Comparison of ENCODE assay signal across 21 mouse cellular contexts in genomic region chr15:88943896-88944551, GRCm38 (mm10). TPM values are rescaled to one million over a fixed set of nuclear protein-coding genes. Genes with fewer than 3 reads are reported as not detected.
DNase-seq lines count a peak whose midpoint lies in the region; ATAC-seq lines count a peak whose summit lies in the region.
"Had no signal": no experiment of that assay in that cellular context is flagged by ENCODE, and none has a peak within 500 bp of the region (broad histone marks: within the 10 kb centered on the region; RNA-seq: fewer than 3 reads in every experiment).

No protein-coding gene starts in this region.

- H3K4me3 ChIP-seq in heart, embryonic 15.5 days = no peak overlapping the region
- H3K4me3 ChIP-seq: embryonic facial prominence, embryonic 13.5 days; forebrain, embryonic 15.5 days; hindbrain, embryonic 10.5 days; intestine, embryonic 15.5 days; limb, embryonic 12.5 days; midbrain, embryonic 13.5 days had no signal

- intact Hi-C loops in heart, postnatal 36 days (cut with DNase I) = no loop called here

- DNase-seq in heart, postnatal 36 days = no peak
- DNase-seq in right cerebral cortex, adult 2 months (ENCODE audit: low spot score in 2 of 2) = peak; percentile 24 to 27
- no peak for DNase-seq in right cerebral cortex, postnatal 25 days
- DNase-seq in embryo, embryonic 11 days = no peak
- DNase-seq: kidney, postnatal 10 days; thymus, adult 2 months had no signal

- H3K27me3 ChIP-seq in heart, embryonic 15.5 days = no peaks in the 10 kb centered on the region
- H3K27me3 ChIP-seq: embryonic facial prominence, embryonic 13.5 days; forebrain, embryonic 15.5 days; intestine, embryonic 15.5 days; limb, embryonic 12.5 days; midbrain, embryonic 13.5 days had no signal

- peaks cover 4% of the 10 kb centered on the region; the same call in 1 of the 2 replicates for H3K4me1 ChIP-seq in heart, embryonic 15.5 days (replicated peaks)
- H3K4me1 ChIP-seq: embryonic facial prominence, embryonic 13.5 days; forebrain, embryonic 15.5 days; hindbrain, embryonic 10.5 days; intestine, embryonic 15.5 days; limb, embryonic 12.5 days; midbrain, embryonic 13.5 days had no signal

- no peaks in the 10 kb centered on the region for H3K36me3 ChIP-seq in heart, embryonic 15.5 days
- H3K36me3 ChIP-seq: embryonic facial prominence, embryonic 13.5 days; forebrain, embryonic 15.5 days; hindbrain, embryonic 10.5 days; intestine, embryonic 15.5 days; limb, embryonic 12.5 days; midbrain, embryonic 13.5 days had no signal

- H3K9me3 ChIP-seq in heart, embryonic 15.5 days (replicated peaks) = no peaks in the 10 kb centered on the region
- H3K9me3 ChIP-seq: embryonic facial prominence, embryonic 13.5 days; forebrain, embryonic 15.5 days; hindbrain, embryonic 10.5 days; intestine, embryonic 15.5 days; limb, embryonic 12.5 days; midbrain, embryonic 13.5 days had no signal

- peak overlapping the region; percentile 16; the same call in 1 of the 2 replicates for H3K27ac ChIP-seq in heart, embryonic 15.5 days
- H3K27ac ChIP-seq: embryonic facial prominence, embryonic 13.5 days; forebrain, embryonic 15.5 days; hindbrain, embryonic 10.5 days; intestine, embryonic 15.5 days; limb, embryonic 12.5 days; midbrain, embryonic 13.5 days had no signal

- no peak overlapping the region for H3K9ac ChIP-seq in heart, embryonic 15.5 days
- H3K9ac ChIP-seq: embryonic facial prominence, embryonic 13.5 days; forebrain, embryonic 15.5 days; intestine, embryonic 15.5 days; limb, embryonic 12.5 days; midbrain, embryonic 13.5 days had no signal

- 64% methylated on average over 5 of the region's 5 CpGs for WGBS in heart, embryonic 15.5 days

- ATAC-seq in heart, embryonic 15.5 days (replicated peaks; ENCODE audit: insufficient number of reproducible peaks, insufficient read depth, low FRiP score, low read depth) = no peak
- ATAC-seq in granulocyte monocyte progenitor cell, adult 5-6 weeks (replicated peaks; ENCODE audit: poor library complexity, severe bottlenecking) = peak; percentile 53
- ATAC-seq in cerebellum, adult (ENCODE audit: insufficient number of reproducible peaks, low FRiP score, low TSS enrichment) = no peak
- ATAC-seq: forebrain, embryonic 15.5 days; intestine, embryonic 15.5 days; midbrain, embryonic 13.5 days; Patski had no signal

- no peak overlapping the region for H3K4me2 ChIP-seq in heart, embryonic 15.5 days
- H3K4me2 ChIP-seq: embryonic facial prominence, embryonic 13.5 days; forebrain, embryonic 15.5 days; intestine, embryonic 15.5 days; limb, embryonic 12.5 days; midbrain, embryonic 13.5 days had no signal

RNA-seq across cellular contexts. Expression of gene Ttll8, which starts 10.2 kb away (rescaled TPM):
- polyA plus RNA-seq in heart, embryonic 15.5 days (2015; fragmentation: Nextera tagmentation; extraction: Ambion mirVana) = not detected in 2 replicates
- total RNA-seq in heart, postnatal 36 days (2021) = not detected
- not detected in 2 replicates for total RNA-seq in granulocyte monocyte progenitor cell, adult 5-6 weeks (2014; fragmentation: Nextera tagmentation)
- not detected in 2 replicates for total RNA-seq in granulocyte monocyte progenitor cell, adult 5-6 weeks (2017)
- total RNA-seq: CH12.LX; gastrocnemius, adult 8-10 months had no signal
- polyA plus RNA-seq: embryonic facial prominence, embryonic 13.5 days; forebrain, embryonic 15.5 days; intestine, embryonic 15.5 days; limb, embryonic 12.5 days; midbrain, embryonic 13.5 days; neural tube, embryonic 11.5 days had no signal

RNA-seq across cellular contexts. Expression of gene Mlc1, which starts 34.8 kb away (rescaled TPM):
- polyA plus RNA-seq in heart, embryonic 15.5 days (2015; fragmentation: Nextera tagmentation; extraction: Ambion mirVana) = not detected in 2 replicates
- not detected for total RNA-seq in heart, postnatal 36 days (2021)
- total RNA-seq in granulocyte monocyte progenitor cell, adult 5-6 weeks (2014; fragmentation: Nextera tagmentation) = not detected in 2 replicates
- not detected in 2 replicates for total RNA-seq in granulocyte monocyte progenitor cell, adult 5-6 weeks (2017)
- total RNA-seq: adrenal gland, adult 18-20 months; CH12.LX had no signal
- polyA plus RNA-seq: intestine, embryonic 15.5 days; limb, embryonic 12.5 days had no signal

RNA-seq across cellular contexts. Expression of gene Mov10l1, which starts 38.7 kb away (rescaled TPM):
- 69.4 and 76.5 TPM in 2 replicates for polyA plus RNA-seq in heart, embryonic 15.5 days (2015; fragmentation: Nextera tagmentation; extraction: Ambion mirVana)
- total RNA-seq in heart, postnatal 36 days (2021) = 10 to 100 TPM; 89.7 to 92.7 TPM
- not detected in 2 replicates for total RNA-seq in granulocyte monocyte progenitor cell, adult 5-6 weeks (2014; fragmentation: Nextera tagmentation)
- not detected in 2 replicates for total RNA-seq in granulocyte monocyte progenitor cell, adult 5-6 weeks (2017)
- total RNA-seq: adrenal gland, adult 18-20 months; CH12.LX; gastrocnemius, adult 8-10 months; layer of hippocampus, postnatal 10 days had no signal
- polyA plus RNA-seq: embryonic facial prominence, embryonic 13.5 days; forebrain, embryonic 15.5 days; hindbrain, embryonic 10.5 days; intestine, embryonic 15.5 days; limb, embryonic 12.5 days; midbrain, embryonic 13.5 days; neural tube, embryonic 11.5 days; Patski had no signal

Comparison
In these comparisons a context has a peak if more than half of its experiments do, and no peak if none do; other contexts are left out.
1. DNase-seq: peak in right cerebral cortex, adult 2 months (2 of 2); none in heart, postnatal 36 days (0 of 2), right cerebral cortex, postnatal 25 days (single experiment) and embryo, embryonic 11 days (single experiment).
2. RNA of gene Mov10l1, which starts 38.7 kb away (total RNA-seq): 89.7 to 92.7 TPM in heart, postnatal 36 days; not detected in granulocyte monocyte progenitor cell, adult 5-6 weeks; every median in the first group is over 10 times any median in the second.